In the genomic region with DNA sequence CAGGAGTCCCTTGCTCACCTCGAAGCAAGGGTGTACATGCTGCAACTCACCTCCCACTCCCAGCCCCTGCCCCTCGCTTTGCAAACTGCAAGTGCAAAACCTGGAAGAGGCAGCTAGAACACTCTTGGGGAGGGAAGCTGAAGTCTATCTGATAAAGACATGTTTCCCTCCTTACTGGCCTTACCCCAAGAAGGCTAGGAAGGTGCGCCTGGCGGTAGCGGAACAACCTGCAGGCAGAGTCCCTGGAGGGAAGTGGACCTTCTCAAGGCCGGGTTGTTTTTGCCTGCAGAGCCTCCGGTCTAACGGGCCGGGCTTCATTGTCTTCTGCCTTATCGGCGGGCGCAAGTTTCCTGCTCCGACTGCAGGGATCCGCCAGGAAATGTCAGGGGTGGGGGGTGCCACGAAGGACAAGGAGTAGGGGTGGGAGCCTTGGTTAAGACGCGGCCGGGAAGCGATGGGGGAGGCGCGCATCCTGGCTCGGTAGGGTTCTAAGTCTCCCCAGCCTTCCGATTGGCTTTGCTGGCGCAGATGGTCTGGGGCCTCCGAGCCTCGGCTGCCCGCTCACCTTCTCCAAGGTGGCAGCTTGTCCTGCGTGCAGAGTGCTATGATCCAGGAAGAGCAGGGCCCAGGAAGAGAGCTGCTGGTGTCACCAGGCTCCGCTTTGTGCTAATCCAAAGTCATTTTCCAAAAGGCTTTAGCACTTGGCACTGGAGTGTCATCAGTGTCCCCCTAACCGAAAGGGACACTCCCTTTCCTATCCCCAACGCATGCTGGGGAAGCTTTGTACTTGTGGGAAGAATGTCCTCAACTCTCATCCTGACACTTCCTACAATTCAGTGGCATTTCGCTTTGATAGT, we compare ENCODE assay signal across 8 mouse cellular contexts. TPM values are rescaled to one million over a fixed set of nuclear protein-coding genes. Genes with fewer than 3 reads are reported as not detected.
A peak's percentile ranks its signal among the peaks of the same experiment; 100 is the strongest.
DNase-seq lines count a peak whose midpoint lies in the region; ATAC-seq and TF ChIP-seq lines count a peak whose summit lies in the region.

No protein-coding gene starts in this region.

- peak overlapping the region; percentile 67 for H3K4me3 ChIP-seq in kidney, adult 2 months (ENCODE audit: insufficient read depth, low read depth, low read length)
- peak overlapping the region; percentile 36 for H3K4me3 ChIP-seq in lung, embryonic 15.5 days

- peak; percentile 55 for TF ChIP-seq CTCF in kidney, adult 2 months (conservative IDR thresholded peaks at IDR 0.05; ENCODE audit: insufficient read depth, insufficient read length, low read depth, low read length)

- peak overlapping the region; percentile 41 for H3K9ac ChIP-seq in lung, embryonic 15.5 days

- H3K36me3 ChIP-seq in kidney, adult 2 months (ENCODE audit: control insufficient read depth, insufficient read depth, low read length) = no peaks in the 10 kb centered on the region
- 0 out of 2 replicates have a peak, but pooled peaks cover 2% of the 10 kb centered on the region for H3K36me3 ChIP-seq in lung, embryonic 15.5 days

- peak overlapping the region; percentile 40 for H3K27ac ChIP-seq in kidney, adult 2 months (ENCODE audit: insufficient read depth, low read depth, low read length)
- peak overlapping the region; percentile 87 for H3K27ac ChIP-seq in lung, embryonic 15.5 days

- H3K4me1 ChIP-seq in kidney, adult 2 months (ENCODE audit: control insufficient read depth, insufficient read depth, low read length) = no peaks in the 10 kb centered on the region; the same call in 1 of the 2 replicates
- peaks cover 40% of the 10 kb centered on the region for H3K4me1 ChIP-seq in lung, embryonic 15.5 days

- peak; percentile 92 for DNase-seq in 416B (ENCODE audit: low read depth)
- DNase-seq in Muller cell, postnatal 12 days (ENCODE audit: inconsistent ontology term) = peak; percentile 20
- peak; percentile 57 for DNase-seq in embryo, embryonic 10 days (ENCODE audit: low spot score)
- DNase-seq in heart, adult 9 months (ENCODE audit: low spot score in 2 of 2) = peak; percentile 86 to 96
- peak; percentile 92 for DNase-seq in kidney, adult 2 months
- DNase-seq in retina, postnatal 1 day = peak; percentile 44
- no peak for DNase-seq in c-Kit-positive CD71-positive TER-119-positive erythroid progenitor cells, embryonic 14.5 days (ENCODE audit: low spot score)

- no peaks in the 10 kb centered on the region for H3K27me3 ChIP-seq in kidney, adult 2 months (replicated peaks; ENCODE audit: control insufficient read depth, insufficient read depth, low read length)
- peaks cover 27% of the 10 kb centered on the region for H3K27me3 ChIP-seq in lung, embryonic 15.5 days

- H3K9me3 ChIP-seq in lung, embryonic 15.5 days = no peaks in the 10 kb centered on the region

- peak; percentile 55 for ATAC-seq in lung, embryonic 15.5 days (ENCODE audit: borderline replicate concordance, extremely low read depth, low FRiP score, low TSS enrichment)

- no peak for TF ChIP-seq POLR2A in kidney, adult 2 months (IDR thresholded peaks at IDR 0.05; ENCODE audit: low read depth, low read length)

- H3K4me2 ChIP-seq in lung, embryonic 15.5 days = peak overlapping the region; percentile 78

- 7% methylated on average over 32 of the region's 32 CpGs for WGBS in kidney, adult 2 months
- WGBS in lung, embryonic 15.5 days = 4% methylated on average over 32 of the region's 32 CpGs

RNA-seq across cellular contexts. Expression of a gene that starts 2.4 kb away (rescaled TPM):
- 54.9 and 55.5 TPM in 2 replicates for polyA plus RNA-seq in kidney, adult 2 months (2012; rRNA removed)
- 167 and 178 TPM in 2 replicates for polyA plus RNA-seq in lung, embryonic 15.5 days (2015; fragmentation: Nextera tagmentation; extraction: Ambion mirVana)

RNA-seq across cellular contexts. Expression of a gene that starts 8.8 kb away (rescaled TPM):
- polyA plus RNA-seq in kidney, adult 2 months (2012; rRNA removed) = 7.6 and 9.1 TPM in 2 replicates
- polyA plus RNA-seq in lung, embryonic 15.5 days (2015; fragmentation: Nextera tagmentation; extraction: Ambion mirVana) = 26.5 and 33.3 TPM in 2 replicates

RNA-seq across cellular contexts. Expression of a gene that starts 22.4 kb away (rescaled TPM):
- 4.7 and 7.7 TPM in 2 replicates for polyA plus RNA-seq in kidney, adult 2 months (2012; rRNA removed)
- 7.0 and 8.1 TPM in 2 replicates for polyA plus RNA-seq in lung, embryonic 15.5 days (2015; fragmentation: Nextera tagmentation; extraction: Ambion mirVana)

RNA-seq across cellular contexts. Expression of a gene that starts 25.2 kb away (rescaled TPM):
- 17.8 and 18.3 TPM in 2 replicates for polyA plus RNA-seq in kidney, adult 2 months (2012; rRNA removed)
- polyA plus RNA-seq in lung, embryonic 15.5 days (2015; fragmentation: Nextera tagmentation; extraction: Ambion mirVana) = 11.6 and 13.0 TPM in 2 replicates

RNA-seq across cellular contexts. Expression of a gene that starts 41.1 kb away (rescaled TPM):
- polyA plus RNA-seq in kidney, adult 2 months (2012; rRNA removed) = 12.1 and 15.7 TPM in 2 replicates
- polyA plus RNA-seq in lung, embryonic 15.5 days (2015; fragmentation: Nextera tagmentation; extraction: Ambion mirVana) = 26.1 and 26.9 TPM in 2 replicates
